Mouse (Mus musculus) ovary, adult 18-20 months (tissue): ENCODE results near the gene Top2b.

Experiments used
- DNase-seq: peaks from one replicate; pipeline ENCODE4 v3.0.0; 2022; ENCODE audit warnings: low spot score, mixed read lengths

The Top2b gene

DNA sequence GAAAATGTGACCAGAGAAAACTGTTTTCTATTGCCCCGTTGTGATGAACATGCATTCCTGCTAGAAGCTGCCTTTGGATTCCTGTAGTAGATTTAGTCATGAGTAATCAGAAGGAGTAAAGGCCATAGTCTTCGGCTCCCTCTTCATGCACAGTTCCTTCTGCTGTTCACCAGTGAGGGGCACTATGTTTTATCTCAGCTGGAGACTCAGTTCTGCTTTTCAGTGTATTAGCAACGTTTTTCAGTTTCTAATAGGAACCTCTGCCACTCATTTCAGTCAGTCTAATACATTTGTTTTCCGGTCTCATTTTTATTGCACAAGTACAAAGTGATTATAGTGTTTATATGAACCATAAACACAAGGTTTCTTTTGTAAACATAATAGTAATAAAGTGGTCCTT, 62.6 kb downstream of the Top2b start:
- DNase-seq = no peak

DNA sequence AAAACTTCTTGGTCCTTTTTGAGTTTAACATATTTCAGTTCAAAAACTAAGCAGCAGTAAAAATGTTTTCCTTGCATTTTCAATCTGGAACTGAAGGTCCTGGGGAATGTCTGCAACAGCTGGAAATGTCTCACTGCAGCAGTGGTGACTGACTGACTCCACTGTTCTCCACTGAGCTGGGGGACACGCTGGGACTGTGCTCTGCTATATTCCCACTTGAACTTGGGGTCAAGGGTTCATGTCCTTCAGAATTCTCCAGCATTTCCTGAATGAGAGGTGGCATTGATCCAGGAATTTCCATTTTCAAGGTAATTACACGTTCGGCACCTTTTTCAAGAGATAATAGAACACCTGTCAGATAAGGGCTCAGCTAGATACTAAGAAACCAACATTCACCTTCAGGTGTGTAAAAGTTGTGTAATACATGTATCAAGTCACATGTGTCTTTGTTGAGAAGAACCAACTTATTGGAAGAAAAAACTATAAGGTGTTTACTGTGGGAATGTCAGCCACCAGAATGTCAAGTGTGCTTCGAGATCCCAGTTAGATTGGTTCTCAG, 67.0 kb downstream of the Top2b start:
- no peak for DNase-seq

DNA sequence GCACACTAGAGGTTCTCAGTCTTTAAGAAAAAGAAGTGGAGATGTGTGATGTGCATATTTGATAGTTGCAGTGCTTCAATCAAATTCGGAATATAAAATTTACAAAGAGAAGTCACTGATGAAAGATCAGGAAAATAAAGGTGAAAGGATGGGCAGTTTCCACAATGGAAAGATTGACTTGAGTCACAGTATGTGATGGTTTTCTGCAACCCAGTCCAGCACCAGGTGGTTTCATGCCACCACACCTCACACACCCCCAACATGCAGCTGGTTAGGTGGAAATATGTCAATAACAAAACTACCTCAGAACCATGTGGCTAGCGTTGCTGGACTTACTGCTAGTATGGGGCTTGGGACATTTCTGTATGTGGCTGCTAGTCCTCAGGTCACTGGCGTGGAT, 67.6 kb downstream of the Top2b start:
- DNase-seq = no peak

DNA sequence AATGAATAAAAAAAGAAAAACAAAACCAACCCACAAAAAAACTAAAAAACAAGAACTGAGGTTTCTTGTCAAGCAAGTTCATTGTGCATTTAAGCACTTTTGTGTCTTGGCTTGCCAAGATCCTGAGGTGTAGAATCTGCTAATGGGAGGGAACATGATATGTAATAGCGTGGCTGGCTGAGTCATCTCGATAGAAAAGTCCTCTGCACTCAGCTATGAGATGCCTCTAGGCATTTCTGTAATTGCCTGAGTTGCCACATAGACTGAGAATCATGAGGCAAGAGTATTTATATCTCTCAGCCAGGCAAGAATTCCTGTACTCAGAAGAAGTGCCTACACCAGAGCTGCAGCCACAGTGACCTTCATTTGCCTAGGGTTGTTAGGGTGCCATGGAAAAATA, 68.2 kb downstream of the Top2b start:
- no peak for DNase-seq

DNA sequence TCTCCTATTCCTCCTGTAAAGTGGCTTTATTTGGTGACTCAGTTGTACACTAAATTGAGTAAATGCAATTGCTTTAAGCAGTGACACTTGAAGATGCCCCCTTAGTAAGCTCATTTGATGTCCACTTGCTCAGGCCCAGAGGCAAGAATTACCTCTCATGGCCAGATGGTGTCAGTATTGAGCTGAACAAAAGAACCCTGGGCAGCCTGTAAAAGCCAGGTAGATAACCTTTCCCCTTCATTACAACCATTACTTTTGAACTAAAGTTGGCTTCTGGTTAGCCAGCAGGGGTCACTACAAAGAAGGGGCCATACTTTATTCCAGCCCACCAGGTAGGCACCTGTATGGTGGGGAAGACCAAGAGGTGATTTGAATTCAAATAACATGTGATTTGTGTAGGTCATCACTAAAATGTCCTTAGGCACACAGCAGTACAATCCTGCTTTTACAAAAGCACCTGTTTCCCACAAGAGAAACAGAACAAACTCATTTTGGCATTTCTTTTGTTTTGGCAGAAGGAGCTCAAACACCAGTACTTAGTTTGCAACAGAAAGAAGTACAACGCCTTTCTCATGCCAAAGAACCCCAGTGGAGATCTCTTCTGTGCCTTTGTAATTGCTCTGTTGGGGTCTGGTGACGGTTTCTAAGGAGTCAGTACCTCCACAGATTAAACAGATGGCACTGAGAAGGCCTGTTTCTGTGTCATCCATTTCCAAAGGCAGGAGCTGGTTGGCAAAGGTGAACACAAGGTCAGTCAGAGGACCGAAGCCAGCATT, 69.6 kb downstream of the Top2b start:
- no peak for DNase-seq

DNA sequence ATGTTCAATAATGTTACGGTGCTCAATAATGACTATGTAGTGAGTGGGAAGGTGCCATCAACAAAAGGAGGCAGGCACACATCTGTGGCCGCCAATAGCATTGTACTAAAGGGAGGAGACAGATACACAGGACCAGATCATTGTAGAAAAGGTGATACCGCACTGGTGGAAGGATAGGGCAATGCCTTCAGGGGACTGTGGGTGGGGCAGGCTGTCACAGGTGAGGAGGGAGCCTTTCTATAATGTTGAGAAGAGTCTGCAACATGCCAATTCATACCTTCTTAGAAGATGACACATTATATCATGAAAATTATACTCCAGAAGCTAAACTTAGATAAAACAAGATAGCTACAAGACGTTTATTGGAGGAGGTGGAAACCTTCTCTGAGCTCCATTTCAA, 72.4 kb downstream of the Top2b start:
- DNase-seq = no peak

DNA sequence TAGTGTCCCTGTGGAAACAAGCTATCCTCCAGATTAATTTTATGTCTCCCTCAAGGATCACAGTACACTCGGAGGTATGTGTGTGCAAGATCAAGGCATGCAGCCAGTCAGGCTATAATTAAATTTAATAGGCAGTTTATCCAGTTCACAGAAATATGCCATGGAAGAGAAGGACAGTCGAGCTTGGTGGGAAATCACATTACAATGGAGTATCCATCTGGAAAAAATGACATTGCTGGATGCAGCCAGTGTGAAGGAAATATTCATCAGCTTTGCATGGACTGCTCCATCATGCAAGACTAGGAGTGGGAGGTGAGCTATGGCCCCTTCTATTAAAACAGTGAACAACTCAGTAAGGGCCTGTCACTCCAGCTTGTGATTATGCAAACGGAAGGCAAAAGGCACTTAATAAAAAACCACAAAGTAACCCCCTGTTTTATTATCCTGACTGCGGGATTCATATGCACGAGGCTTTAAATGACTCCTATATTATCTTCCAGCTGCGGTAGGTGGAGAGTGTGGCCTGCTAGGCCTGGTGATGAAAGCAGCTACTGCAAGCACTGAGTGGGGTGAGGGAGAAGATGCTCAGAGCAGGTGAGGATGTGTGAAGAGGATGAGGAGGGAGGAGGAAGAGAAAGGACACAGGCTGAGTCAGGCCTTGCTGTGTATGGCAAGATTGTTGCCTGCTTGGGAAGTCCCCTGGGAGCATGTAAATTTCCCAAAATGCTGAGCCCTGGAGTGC, 74.6 kb downstream of the Top2b start:
- DNase-seq = no peak

DNA sequence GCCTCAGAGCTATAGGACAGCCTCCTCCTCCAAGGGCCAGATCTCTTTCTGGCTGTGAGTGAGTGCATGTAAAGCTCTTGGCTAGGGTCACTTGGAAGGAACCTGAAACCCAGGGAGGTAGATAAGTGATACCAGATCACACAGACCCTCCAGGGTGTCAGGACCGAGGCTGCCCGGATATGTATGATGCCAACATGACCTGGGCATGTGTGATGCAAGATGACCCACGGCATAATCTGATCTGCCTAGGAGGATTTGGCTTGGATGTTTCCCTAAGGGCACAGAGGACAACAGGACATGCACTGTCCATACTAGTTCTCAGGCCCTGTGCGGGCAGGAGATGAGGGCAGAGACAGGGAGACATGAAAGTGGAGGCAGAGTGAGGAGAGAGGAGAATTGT, 79.9 kb downstream of the Top2b start:
- no peak for DNase-seq

DNA sequence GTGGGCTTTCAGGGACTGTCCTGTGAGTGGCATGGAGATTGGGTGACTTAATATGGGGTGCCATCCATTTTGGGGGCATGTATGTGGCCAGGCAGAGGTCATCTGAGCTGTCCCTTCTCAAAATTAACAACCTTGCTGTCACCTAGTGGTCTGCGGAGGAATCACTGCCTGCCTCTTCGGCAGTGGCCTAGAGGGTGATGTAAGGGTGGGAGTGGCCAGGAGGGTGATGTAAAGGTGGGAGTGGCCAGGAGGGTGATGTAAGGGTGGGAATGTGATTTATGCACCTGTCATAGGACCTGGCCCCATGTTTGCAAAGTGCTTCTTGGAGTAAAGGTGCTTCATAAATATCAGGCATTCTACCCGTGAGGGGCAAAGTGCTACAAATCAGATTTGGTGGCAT, 82.6 kb downstream of the Top2b start:
- no peak for DNase-seq

DNA sequence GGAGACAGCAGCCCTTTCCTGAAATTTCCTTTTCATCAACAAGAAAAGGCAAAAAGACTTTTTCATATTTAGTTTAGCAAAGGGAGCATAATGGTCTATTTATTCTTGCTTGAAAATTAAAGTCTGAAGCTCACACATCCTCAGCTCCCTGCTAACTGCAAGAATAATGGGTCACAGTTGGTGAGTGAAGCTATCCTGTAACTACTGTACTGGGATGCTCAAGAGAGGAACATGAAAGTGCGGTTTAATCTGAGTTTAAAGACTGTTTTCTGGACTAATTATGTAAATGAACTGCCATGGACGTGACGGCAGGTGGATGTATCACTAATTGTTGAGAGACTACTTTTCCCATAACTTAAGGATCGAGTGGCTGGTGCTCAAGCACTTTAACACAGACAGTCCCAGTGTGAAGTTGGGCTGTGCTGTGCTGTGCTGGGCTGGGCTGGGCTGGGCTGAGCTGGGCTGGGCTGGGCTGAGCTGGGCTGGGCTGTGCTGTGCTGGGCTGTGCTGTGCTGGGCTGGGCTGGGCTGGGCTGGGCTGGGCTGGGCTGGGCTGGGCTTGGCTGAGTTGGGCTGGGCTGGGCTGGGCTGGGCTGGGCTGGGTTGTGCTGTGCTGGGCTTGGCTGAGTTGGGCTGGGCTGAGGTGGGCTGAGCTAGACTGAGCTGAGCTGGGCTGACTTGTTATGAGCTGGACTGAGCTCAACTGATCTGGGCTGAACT, 83.4 kb downstream of the Top2b start:
- no peak for DNase-seq

DNA sequence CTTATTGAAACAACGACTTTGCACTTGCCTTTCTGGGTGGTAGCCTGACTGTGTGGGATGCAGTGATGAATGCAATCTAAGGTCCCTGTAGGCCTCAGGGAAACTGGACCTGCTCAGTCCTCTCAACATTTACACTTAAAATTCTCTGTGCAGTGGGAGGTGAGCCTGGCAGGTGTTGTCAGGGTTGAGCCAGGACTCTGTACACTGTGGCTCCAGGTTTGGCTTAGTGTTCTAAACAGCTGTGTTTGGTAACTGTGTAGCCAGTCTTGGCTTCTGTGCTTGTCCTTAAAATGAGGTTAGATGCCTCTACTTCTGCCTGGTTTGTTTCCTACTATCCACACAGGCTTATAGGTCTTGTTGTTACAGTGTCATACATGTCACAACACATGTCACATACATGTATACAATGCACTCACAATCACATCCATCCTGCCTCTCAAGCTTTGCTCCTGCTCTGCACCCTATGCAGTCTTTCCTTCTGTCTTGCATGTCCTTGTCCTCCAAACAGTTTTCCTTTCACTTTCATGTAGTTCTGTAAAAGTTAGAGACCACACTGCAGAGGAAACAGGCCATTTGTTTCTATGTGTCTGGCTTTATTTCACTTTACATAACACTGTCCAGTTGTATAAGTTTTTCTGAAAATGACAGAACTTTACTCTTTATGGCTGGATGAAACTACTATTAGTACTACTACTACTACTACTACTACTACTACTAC, 113.8 kb downstream of the Top2b start:
- no peak for DNase-seq

DNA sequence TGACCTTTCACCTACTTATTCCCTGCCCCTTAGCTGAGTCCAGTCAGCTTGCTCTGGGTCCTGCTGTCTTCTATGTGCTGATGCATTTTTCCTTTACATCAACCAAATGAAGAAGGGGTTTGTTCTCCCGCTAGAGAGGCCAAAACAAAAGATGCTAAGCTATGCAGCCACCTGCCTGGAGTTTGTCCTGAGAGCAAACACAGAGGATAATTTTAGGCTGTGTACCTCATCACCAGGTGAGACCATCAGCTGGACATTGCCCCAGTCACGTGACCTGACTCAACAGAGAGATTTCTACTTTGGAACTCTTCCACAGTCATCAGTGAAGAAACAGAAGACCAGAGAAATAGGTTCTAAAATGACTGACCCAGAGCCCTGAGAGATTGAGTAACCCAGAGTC, 114.5 kb downstream of the Top2b start:
- no peak for DNase-seq

DNA sequence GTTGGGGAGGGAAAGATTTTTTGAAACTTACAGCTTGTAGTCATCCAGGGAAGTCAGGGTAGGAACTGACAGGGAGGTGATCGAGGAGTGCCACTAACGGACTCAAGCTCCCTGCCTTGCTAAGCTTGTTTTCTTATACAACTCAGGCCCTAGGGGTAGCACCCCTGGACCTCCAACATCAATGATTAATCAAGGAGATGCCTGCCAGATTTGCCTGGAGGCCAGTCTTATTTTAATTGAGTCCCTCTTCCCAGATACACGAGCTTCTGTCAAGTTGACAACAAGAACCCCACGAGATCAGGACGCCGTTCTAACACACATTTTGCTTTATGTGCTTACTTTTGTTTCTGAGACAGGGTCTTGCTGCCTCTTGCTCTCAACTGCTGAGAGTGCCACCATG, 115.6 kb downstream of the Top2b start:
- no peak for DNase-seq

DNA sequence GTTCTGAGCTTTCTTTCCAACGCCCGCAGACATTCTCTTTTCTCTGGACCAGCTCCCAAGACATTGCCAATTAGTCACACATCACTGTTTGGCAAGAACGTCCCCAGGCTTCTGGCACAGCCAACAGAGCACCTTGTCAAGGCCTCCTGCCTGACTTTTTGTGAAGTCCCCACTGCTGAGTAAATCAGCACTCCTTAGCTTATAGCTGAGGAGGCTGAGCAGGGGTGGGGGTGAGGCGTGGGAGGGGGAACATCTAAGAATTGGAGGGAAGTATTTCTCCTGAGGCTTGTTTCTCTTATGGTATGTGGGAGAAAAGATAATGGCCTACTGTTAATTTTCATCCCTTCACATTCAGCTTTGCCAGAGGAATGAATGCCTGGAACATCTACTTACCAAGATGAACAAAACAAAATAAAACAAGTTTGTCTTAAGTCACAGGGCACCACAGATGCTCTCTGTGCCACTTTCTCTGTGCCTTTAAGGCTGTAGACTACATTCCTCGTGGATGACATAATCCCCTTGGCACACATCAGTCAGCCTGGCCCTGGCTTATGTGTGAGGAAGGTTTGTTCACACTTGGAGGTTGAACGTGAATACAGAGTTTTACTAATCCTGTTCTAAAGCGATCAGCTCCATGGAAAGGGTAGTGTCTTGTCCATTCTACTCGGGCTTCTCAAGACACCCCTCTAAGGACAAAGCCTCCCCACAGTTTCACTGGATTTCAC, 118.8 kb downstream of the Top2b start:
- no peak for DNase-seq
